Mouse (Mus musculus) stomach, postnatal 0 days (tissue): Measurements from ENCODE around the gene Zfp488.

Experiments
- CTCF ChIP-seq: IDR thresholded peaks from 2 replicates; pipeline ENCODE4 v1.5.1; 2016; ENCODE audit warnings: antibody characterized with exemption, low read depth, mild to moderate bottlenecking, moderate library complexity
- EP300 ChIP-seq: optimal IDR thresholded peaks from 2 replicates; pipeline ENCODE3; 2016; ENCODE audit warnings: antibody characterized with exemption

DNA sequence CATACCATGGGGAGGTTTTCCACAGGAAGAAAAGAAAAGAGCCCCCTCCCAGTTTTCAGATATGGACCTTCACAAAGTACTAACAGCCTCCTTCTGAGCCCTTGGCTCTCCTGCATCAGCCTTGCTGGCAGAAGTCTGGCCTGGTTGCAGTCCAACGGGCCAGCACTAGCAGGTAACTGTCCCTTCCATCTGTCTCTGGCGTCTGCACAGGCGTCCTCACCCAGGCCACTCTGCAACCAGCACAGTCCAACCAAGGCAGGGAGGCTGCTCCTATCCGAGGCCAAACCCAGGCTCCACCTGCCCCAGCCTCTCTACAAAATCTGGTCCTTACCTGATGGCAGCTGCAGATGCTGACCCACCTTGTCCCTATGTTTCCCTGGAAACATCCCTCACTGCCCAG is 13.4 kb upstream of the Zfp488 start:
- TF ChIP-seq EP300 (no peak), CTCF (no peak)
